Mouse (Mus musculus) gastrocnemius, adult 2 months (tissue): ENCODE measurements around the gene Crhr1. TPM values are rescaled to one million over a fixed set of nuclear protein-coding genes. Genes with fewer than 3 reads are reported as not detected.

Source experiments
- DNase-seq: peaks from one replicate; pipeline ENCODE4 v3.0.0; 2022
- H3K27ac ChIP-seq: fragments of 200-600 bp; 2 replicates; pipeline ENCODE4 v1.8.1; 2022; ENCODE audit warnings: mild to moderate bottlenecking
- H3K4me3 ChIP-seq: fragments of 200-600 bp; 2 replicates; pipeline ENCODE4 v1.8.1; 2022; ENCODE audit warnings: mild to moderate bottlenecking, moderate library complexity
- CTCF ChIP-seq: fragments of 200-600 bp; IDR thresholded peaks from 2 replicates; pipeline ENCODE4 v1.8.1; 2022; ENCODE audit warnings: antibody characterized with exemption, mild to moderate bottlenecking, moderate library complexity
- intact Hi-C: fragments of 180-260 bp; cut with DNase I; formaldehyde crosslinking; loops from one replicate; pipeline ENCODE4 v1.15.1; 2025
- total RNA-seq, 2 experiments: library from RNA; stranded (reverse); gene quantifications; 2 replicates each; pipeline ENCODE4 v1.2.3; 2021

Crhr1 gene
- total RNA-seq, 2 experiments from 2014 or later = not detected

GRCm38 (mm10) chr11:104114690-104115089 lies 18.0 kb upstream of the Crhr1 start:
- DNase-seq = peak; percentile 56
- Histone ChIP-seq H3K27ac (no peak overlapping the region), H3K4me3 (no peak overlapping the region)
- intact Hi-C loops = no loop called here
- TF ChIP-seq CTCF = no peak

GRCm38 (mm10) chr11:104118356-104118755 lies 14.3 kb upstream of the Crhr1 start:
- intact Hi-C loops = no loop called here
- no peak for TF ChIP-seq CTCF
- no peak overlapping the region for H3K27ac ChIP-seq
- no peak overlapping the region for H3K4me3 ChIP-seq
- no peak for DNase-seq

- H3K4me3 ChIP-seq = no peak overlapping the region
- intact Hi-C loops = no loop called here
- TF ChIP-seq CTCF = no peak
- DNase-seq = no peak
- no peak overlapping the region for H3K27ac ChIP-seq
Observed at GRCm38 (mm10) chr11:104122966-104123365, 9.7 kb upstream of the Crhr1 start.

- Histone ChIP-seq H3K27ac (no peak overlapping the region), H3K4me3 (no peak overlapping the region)
- DNase-seq = no peak
- no peak for TF ChIP-seq CTCF
- intact Hi-C loops = no loop called here
Observed at GRCm38 (mm10) chr11:104123479-104123878, 9.2 kb upstream of the Crhr1 start.

GRCm38 (mm10) chr11:104124582-104124981 lies 8.1 kb upstream of the Crhr1 start:
- no peak overlapping the region for H3K27ac ChIP-seq
- H3K4me3 ChIP-seq = no peak overlapping the region
- DNase-seq = no peak
- TF ChIP-seq CTCF = no peak
- intact Hi-C loops = no loop called here

- DNase-seq = no peak
- TF ChIP-seq CTCF = no peak
- intact Hi-C loops = no loop called here
- Histone ChIP-seq H3K27ac (no peak overlapping the region), H3K4me3 (no peak overlapping the region)
Observed at GRCm38 (mm10) chr11:104129466-104129865, 3.2 kb upstream of the Crhr1 start.

DNA sequence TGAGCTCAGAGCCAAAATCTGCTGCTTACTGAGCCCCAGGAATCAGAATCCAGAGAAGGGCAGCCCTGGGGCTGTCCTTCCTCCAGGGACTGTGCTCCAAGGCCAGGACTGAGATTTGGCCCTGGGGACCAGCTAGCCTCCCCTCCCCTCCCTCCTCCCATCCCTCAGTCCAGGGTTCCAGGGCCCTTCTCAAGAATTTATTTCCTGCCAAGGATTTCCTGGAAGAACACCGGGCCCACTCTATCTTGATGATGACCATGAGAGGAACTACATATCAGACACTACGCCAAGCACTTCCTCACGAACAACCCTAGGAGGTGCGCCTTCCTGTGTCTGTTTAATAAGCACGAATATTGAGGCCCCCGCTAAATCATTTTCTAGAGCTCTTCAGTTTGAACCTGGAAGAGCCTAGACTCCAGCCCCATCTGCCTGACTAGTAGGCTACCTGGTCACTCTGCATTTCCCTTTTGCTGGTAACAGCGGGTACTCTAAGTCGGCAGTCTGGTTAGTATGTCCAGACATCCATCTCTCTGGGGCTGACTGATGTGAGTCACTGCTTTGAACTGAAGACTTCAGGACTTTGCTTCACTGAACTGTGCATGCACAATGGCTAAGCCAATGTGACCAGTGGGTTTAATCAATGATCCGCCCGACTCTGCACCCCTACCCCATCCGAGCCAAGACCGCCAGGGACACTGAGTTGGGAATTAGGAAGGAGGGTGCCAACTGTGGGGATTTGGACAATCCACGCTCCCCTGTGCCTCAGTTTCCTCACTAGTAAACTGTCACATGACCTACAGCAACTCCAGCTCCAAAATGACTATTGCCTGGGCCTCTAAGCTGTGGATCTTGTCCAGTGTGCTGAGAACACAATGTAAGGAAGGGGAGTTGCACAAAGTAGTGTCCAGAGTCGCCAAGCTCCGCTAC lies 1.7 kb upstream of the Crhr1 start:
- no peak overlapping the region for H3K4me3 ChIP-seq
- no peak for TF ChIP-seq CTCF
- intact Hi-C loops = no loop called here
- H3K27ac ChIP-seq = no peak overlapping the region
- DNase-seq = no peak

GRCm38 (mm10) chr11:104131756-104132155 lies 899 bp upstream of the Crhr1 start:
- intact Hi-C loops = no loop called here
- DNase-seq = peak; percentile 27
- peak; percentile 53 for TF ChIP-seq CTCF
- H3K4me3 ChIP-seq = peak overlapping the region; percentile 59
- no peak overlapping the region for H3K27ac ChIP-seq

DNA sequence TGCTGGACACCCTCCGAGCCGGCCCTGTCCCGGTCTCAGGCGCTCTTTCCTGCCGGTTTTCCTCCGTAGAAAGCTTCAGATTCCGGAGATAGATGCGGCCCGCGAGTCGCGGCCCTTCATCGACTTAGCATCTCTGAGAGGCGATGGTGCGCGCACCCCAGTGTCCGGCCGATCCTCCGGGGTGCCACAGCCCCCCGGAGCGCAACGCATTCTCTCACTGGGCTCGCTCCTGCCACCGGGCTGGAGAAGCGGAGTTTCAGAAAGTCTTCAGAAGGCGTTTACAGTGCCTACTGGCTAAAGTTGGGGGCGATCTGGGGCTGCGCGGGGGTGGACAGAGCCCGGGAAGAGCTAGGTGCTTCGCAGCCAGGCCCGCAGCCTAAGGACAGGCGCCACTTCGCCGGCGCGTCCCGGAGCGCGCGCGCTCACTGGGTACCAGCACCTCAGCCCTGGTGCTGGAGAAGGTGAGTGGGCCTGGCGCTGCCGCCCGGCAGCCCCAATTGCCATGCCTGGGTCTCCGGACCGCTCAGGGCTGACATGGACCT lies 858 bp downstream of the Crhr1 start:
- no peak for DNase-seq
- Histone ChIP-seq H3K27ac (no peak overlapping the region), H3K4me3 (peak overlapping the region; percentile 59)
- TF ChIP-seq CTCF = no peak
- intact Hi-C loops = no loop called here

DNA sequence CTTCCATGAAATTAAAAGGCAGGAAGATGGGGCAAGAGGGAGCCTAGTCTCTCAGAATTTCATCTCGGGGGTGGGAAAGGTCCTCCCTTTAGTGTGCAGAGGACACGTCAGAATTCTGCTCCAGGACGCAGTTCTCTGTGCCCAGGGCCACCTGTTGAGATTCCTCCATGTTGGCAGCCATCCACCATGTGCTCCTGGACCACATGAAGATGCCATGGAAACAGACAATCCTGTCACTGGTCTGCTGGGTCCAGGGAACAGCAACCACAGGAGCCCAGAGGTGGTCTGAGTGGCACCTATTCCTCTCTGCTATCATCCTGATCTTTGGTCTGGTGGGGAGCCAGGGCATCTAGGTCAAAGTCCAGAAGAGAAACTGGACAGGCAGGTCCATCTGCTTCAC lies 6.3 kb downstream of the Crhr1 start:
- intact Hi-C loops = no loop called here
- no peak for DNase-seq
- Histone ChIP-seq H3K27ac (no peak overlapping the region), H3K4me3 (no peak overlapping the region)
- TF ChIP-seq CTCF = no peak

DNA sequence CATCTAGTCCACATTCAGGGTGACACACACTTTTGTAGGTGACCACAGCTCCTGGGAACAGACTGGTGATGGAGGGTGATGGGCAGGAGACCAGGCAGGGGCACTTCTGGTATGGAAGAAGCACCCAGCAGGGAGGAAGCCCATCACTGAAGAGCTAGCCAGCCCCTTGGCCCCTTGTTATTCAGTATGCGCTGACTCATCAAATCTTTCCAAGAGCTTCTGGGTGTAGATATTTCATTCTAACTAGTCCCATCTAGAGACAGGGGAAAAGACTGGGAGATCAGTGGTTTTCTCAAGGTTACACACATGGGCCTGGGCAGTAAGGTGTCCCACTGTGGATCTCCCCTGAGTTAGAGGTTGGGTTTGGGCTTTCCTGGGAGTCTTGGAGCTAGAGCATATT lies 12.3 kb downstream of the Crhr1 start:
- intact Hi-C loops = no loop called here
- no peak overlapping the region for H3K4me3 ChIP-seq
- no peak overlapping the region for H3K27ac ChIP-seq
- TF ChIP-seq CTCF = no peak
- DNase-seq = no peak

DNA sequence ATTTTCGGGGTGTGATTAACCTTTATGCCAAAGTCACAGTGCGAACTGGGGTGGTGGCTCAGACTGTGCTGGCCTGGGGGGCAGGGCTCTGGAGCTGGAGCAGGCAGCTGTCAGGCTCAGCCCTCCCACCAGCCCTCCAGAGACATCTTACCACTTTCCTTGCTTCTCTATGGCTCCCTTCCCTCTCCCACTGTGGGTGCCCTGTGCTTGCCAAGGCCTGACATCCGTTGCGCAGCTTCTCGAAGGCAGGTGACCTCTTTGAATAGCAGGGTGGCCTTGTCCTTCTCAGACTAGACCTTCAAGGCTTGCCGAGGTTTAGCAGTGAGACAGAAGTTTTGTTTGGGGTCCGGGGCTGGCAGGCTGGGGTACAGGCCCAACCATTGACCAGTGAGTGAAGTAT lies 16.1 kb downstream of the Crhr1 start:
- Histone ChIP-seq H3K27ac (no peak overlapping the region), H3K4me3 (no peak overlapping the region)
- no peak for TF ChIP-seq CTCF
- intact Hi-C loops = no loop called here
- DNase-seq = no peak

GRCm38 (mm10) chr11:104150911-104151310 lies 18.3 kb downstream of the Crhr1 start:
- DNase-seq = no peak
- intact Hi-C loops = no loop called here
- no peak for TF ChIP-seq CTCF
- H3K27ac ChIP-seq = no peak overlapping the region
- no peak overlapping the region for H3K4me3 ChIP-seq

- Histone ChIP-seq H3K27ac (no peak overlapping the region), H3K4me3 (no peak overlapping the region)
- DNase-seq = no peak
- no peak for TF ChIP-seq CTCF
- intact Hi-C loops = no loop called here
Observed at GRCm38 (mm10) chr11:104154332-104154731, 21.7 kb downstream of the Crhr1 start.
